Mouse (Mus musculus): ENCODE data around the gene Gm20388. TPM values are rescaled to one million over a fixed set of nuclear protein-coding genes. Genes with fewer than 3 reads are reported as not detected.
"Not testable (repeated sequence)": the region's sequence is repeated elsewhere in the genome, so short reads cannot be mapped to it uniquely, and the experiment has no call there.

Gm20388 gene
- polyA plus RNA-seq, 1 experiment from 2014 or later = not detected

DNA sequence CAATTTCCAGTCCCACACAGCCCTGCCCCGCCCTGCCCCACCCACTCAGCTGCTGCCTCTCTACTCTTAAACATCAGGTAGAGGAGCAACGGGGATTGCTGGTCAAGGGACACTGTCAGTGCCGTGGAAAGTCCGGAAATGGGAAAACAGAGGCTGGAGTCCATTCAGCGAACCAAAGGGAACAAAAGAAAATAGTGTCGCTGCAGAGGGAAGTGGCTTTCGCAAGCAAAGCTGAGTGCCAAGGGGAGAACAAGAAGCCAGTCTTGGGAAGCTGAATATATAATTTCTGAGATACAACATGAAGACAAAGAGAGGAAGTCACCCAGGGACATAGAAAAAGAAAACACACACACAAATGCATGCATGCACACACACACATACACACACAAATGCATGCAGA, 3278.2 kb downstream of the Gm20388 start:
- H3K4me3 ChIP-seq = no peak overlapping the region
- no peaks in the 10 kb centered on the region for H3K4me1 ChIP-seq
- H3K4me2 ChIP-seq (replicated peaks) = no peak overlapping the region
- H3K27me3 ChIP-seq = no peaks in the 10 kb centered on the region
- 71% methylated on average over 7 of the region's 7 CpGs for WGBS
- no peaks in the 10 kb centered on the region for H3K9me3 ChIP-seq
- no peaks in the 10 kb centered on the region for H3K36me3 ChIP-seq
- no peak for ATAC-seq (replicated peaks)
- no peak overlapping the region for H3K27ac ChIP-seq (replicated peaks)
- no peak overlapping the region for H3K9ac ChIP-seq (replicated peaks)

DNA sequence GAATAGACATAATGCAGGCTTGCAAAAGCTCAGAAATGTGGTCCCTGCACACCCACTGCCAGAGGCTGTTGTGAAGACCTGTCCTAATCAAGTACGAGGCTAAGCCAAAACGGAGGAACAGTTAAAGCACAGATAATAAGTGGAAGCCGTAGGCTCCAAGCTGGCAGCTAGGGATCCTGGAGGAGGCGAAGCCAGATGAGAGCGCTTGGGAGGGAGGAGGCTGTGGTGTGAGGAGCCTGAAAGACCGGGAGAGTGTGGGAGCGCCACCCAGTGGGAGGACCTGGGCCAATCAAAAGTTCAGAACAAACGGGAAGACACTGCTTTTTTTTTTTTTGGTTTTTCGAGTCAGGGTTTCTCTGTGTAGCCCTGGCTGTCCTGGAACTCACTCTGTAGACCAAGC, 3280.0 kb downstream of the Gm20388 start:
- Histone ChIP-seq H3K36me3 (no peaks in the 10 kb centered on the region), H3K4me1 (no peaks in the 10 kb centered on the region), H3K9me3 (no peaks in the 10 kb centered on the region), H3K4me3 (no peak overlapping the region), H3K4me2 (replicated peaks) (no peak overlapping the region), H3K9ac (replicated peaks) (no peak overlapping the region), H3K27ac (replicated peaks) (no peak overlapping the region), H3K27me3 (no peaks in the 10 kb centered on the region)
- no peak for ATAC-seq (replicated peaks)
- WGBS = 0% methylated on average over 9 of the region's 9 CpGs

DNA sequence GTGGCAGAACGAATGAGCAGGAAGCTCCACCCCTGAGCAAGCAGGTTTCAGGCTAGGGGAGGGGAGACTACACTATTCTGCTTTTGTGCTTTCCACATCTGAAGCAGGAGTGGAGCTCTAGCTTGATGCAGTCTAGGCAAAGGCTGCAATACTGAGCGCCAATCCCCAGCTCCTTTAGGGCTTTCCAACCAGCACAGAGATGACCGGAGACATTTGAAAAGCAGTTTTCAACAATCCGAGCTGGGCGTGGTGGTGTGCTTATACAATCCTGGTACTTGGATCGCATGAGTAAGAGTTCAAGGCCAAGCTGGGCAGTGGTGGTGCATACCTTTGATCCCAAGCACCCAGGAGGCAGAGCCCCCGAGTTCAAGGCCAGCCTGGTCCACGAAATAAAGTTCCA, 3281.3 kb downstream of the Gm20388 start:
- 61% methylated on average over 8 of the region's 8 CpGs for WGBS
- no peak overlapping the region for H3K27ac ChIP-seq (replicated peaks)
- no peak overlapping the region for H3K9ac ChIP-seq (replicated peaks)
- no peaks in the 10 kb centered on the region for H3K9me3 ChIP-seq
- no peaks in the 10 kb centered on the region for H3K4me1 ChIP-seq
- H3K4me2 ChIP-seq (replicated peaks) = no peak overlapping the region
- no peaks in the 10 kb centered on the region for H3K27me3 ChIP-seq
- no peak for ATAC-seq (replicated peaks)
- no peak overlapping the region for H3K4me3 ChIP-seq
- H3K36me3 ChIP-seq = no peaks in the 10 kb centered on the region

DNA sequence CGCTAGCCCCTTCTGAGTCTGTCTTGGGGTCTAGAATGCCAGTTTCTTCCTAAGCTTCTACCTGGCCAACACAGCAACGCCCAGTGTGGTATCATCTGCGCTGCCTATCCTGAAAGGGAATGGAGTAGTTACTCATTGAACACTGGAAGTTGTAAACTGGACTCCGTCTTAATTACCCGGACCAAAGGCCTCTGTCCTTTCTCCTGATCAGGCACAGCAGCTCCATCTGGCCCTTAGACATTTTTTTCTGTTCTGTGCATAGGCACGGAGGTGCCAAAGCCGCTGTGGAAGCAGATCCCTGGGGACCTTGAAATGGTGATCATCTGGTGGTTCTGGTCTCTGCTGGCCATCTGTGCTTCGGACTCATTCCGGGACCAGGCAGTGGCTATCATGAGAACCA, 3283.1 kb downstream of the Gm20388 start:
- ATAC-seq (replicated peaks) = no peak
- no peak overlapping the region for H3K4me2 ChIP-seq (replicated peaks)
- no peak overlapping the region for H3K27ac ChIP-seq (replicated peaks)
- H3K4me3 ChIP-seq = no peak overlapping the region
- WGBS = 93% methylated on average over 9 of the region's 9 CpGs
- H3K9me3 ChIP-seq = no peaks in the 10 kb centered on the region
- no peak overlapping the region for H3K9ac ChIP-seq (replicated peaks)
- H3K4me1 ChIP-seq = no peaks in the 10 kb centered on the region
- H3K27me3 ChIP-seq = no peaks in the 10 kb centered on the region
- no peaks in the 10 kb centered on the region for H3K36me3 ChIP-seq

DNA sequence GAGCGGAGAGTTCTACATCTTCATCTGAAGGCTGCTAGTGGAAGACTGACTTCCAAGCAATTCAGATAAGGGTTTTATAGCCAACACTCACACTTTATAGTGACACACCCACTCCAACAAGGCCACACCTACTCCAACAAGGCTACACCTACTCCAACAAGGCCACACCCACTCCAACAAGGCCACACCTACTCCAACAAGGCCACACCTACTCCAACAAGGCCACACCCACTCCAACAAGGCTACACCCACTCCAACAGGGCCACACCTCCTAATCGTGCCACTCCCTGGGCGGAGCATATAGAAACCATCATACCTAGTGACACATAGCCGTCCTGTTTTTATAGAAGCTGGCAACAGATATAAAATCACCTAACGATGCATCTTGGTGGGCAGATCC, 3286.4 kb downstream of the Gm20388 start:
- not testable (repeated sequence) for H3K4me1 ChIP-seq

DNA sequence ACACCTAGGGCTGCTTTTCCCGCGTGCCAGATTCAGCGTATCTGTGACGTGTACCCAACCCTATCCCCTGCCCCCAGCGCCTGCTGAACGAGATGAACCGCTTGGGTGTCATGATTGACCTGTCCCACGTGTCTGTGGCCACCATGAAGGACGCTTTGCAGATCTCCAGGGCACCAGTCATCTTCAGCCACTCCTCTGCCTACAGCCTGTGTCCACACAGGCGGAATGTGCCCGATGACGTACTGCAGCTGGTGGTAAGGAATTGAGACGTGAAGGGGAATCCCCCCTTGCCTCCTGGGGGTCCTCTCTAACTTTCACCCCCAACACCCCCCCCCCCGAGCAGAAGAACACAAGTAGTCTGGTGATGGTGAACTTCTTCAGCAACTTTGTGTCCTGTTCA, 3289.2 kb downstream of the Gm20388 start:
- WGBS = 72% methylated on average over 14 of the region's 14 CpGs

More for the DNA sequence above, 3286.4 kb downstream of the Gm20388 start:
- H3K27ac ChIP-seq (replicated peaks); H3K27me3 ChIP-seq; H3K36me3 ChIP-seq; H3K9me3 ChIP-seq; ATAC-seq (replicated peaks); H3K9ac ChIP-seq (replicated peaks); H3K4me2 ChIP-seq (replicated peaks); H3K4me3 ChIP-seq: not testable (repeated sequence)
- WGBS = 80% methylated on average over 5 of the region's 5 CpGs

DNA sequence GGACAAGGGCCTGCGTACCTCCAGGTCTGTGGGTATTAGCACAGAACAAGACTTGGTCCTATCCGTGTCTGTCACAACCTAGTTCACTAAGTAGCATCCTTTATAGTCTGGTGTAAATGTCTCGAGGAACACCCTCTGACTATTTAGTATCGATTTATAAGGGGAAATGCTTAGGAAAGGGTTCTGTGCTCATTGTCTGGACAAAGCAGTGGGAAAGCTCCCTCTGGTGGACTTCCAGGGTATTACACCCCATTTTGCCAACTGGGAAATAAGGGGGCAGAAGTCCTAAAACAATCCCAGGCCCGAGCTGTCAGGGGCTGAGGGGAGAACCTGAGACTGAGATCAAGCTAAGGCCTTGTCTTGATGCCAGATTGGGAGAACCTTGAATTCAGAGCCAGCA, 3291.6 kb downstream of the Gm20388 start:
- H3K27ac ChIP-seq (replicated peaks) = no peak overlapping the region
- H3K27me3 ChIP-seq = no peaks in the 10 kb centered on the region
- ATAC-seq (replicated peaks) = peak; percentile 64
- no peak overlapping the region for H3K4me3 ChIP-seq
- peaks cover 20% of the 10 kb centered on the region for H3K36me3 ChIP-seq
- no peaks in the 10 kb centered on the region for H3K4me1 ChIP-seq
- H3K9ac ChIP-seq (replicated peaks) = no peak overlapping the region
- H3K9me3 ChIP-seq = no peaks in the 10 kb centered on the region
- H3K4me2 ChIP-seq (replicated peaks) = no peak overlapping the region
- WGBS = 23% methylated on average over 5 of the region's 5 CpGs

More for the DNA sequence above, 3289.2 kb downstream of the Gm20388 start:
- Histone ChIP-seq H3K4me1 (no peaks in the 10 kb centered on the region), H3K9me3 (no peaks in the 10 kb centered on the region), H3K27ac (replicated peaks) (no peak overlapping the region), H3K4me2 (replicated peaks) (no peak overlapping the region), H3K36me3 (0 out of 2 replicates have a peak, but pooled peaks cover 4% of the 10 kb centered on the region), H3K27me3 (no peaks in the 10 kb centered on the region), H3K9ac (replicated peaks) (no peak overlapping the region), H3K4me3 (no peak overlapping the region)
- no peak for ATAC-seq (replicated peaks)

DNA sequence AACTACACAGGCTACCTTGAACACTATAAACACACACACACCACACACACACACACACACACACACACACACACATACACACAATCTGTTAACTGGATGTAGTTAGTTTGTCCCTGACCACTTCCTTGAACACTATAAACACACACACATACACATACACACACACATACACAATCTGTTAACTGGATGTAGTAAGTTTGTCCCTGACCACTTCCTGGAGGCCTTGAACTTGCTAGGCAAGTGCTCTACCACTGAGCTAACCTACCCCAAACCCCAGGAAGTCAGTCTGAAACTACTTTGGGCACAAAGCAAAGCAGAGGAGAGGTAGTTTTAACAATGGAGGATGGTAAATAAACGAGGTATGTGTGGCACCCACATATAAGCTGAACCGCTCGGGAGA, 3292.9 kb downstream of the Gm20388 start:
- no peak for ATAC-seq (replicated peaks)
- Histone ChIP-seq H3K36me3 (peaks cover 32% of the 10 kb centered on the region), H3K9me3 (no peaks in the 10 kb centered on the region), H3K27ac (replicated peaks) (no peak overlapping the region), H3K4me2 (replicated peaks) (no peak overlapping the region), H3K4me3 (no peak overlapping the region), H3K4me1 (no peaks in the 10 kb centered on the region), H3K27me3 (no peaks in the 10 kb centered on the region), H3K9ac (replicated peaks) (no peak overlapping the region)
- WGBS = 87% methylated on average over 3 of the region's 3 CpGs

DNA sequence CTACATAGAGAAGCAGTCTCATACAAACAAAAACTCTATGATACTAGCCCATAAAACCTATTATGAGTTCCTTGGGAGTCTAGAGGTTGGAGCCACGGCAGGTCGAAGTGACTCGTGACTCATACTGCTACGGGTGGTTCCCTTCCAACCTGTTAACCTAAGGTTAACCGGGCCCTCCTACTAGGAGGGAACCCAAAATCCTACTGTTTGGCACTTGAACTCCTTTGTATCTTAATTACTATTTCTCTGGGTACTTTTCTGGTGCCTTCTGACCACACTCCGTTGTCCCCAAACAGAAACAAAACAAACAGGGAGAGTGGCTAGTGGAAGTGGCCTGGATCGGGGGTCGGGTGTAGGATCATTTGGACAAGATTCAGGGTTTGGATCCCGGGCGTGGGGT, 3301.2 kb downstream of the Gm20388 start:
- peak overlapping the region; percentile 95 for H3K4me2 ChIP-seq (replicated peaks)
- H3K27ac ChIP-seq (replicated peaks) = no peak overlapping the region
- peaks cover 32% of the 10 kb centered on the region for H3K36me3 ChIP-seq
- H3K4me3 ChIP-seq = peak overlapping the region; percentile 89
- peaks cover 21% of the 10 kb centered on the region for H3K4me1 ChIP-seq
- H3K27me3 ChIP-seq = no peaks in the 10 kb centered on the region
- H3K9ac ChIP-seq (replicated peaks) = peak overlapping the region; percentile 94
- ATAC-seq (replicated peaks) = no peak
- 53% methylated on average over 10 of the region's 10 CpGs for WGBS
- H3K9me3 ChIP-seq = no peaks in the 10 kb centered on the region

DNA sequence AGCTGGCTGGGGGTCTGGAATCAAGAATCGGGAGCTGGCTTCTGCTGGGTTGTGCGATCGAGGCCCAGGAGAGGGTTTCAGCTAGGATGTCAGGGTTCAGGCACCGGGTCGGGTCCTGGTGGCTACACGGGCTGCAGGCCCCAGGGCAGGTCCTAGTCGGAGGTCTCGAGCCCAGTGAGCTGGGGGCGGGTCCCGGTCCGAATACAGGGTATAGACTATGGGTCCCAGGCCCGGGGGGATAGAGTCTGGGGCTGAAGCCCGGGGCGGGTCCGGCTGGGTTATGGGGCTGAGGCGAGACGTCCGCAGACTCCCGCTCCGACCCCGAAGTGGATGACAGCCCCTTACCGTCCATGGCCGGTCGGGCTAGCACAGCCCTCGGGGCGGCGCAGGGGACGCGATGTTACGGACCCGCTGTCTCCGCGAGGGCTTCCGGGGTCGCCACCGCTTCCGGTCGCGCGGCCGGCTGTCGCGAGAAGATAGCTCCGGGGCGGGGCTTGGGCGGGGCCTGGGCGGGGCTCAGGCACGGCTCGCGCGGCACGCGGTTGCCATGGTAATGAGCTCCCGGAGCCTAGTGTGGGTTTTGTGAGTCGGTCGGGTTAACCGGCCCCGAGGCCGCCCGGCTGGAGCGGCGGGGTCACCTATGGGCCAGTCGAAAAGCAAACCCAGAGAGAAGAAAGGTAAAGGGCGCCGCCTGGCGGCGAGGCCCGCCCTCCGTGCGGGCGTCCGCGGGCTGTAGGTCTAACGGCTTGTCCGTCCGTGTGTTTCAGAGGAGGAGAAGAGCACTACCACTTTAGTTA, 3301.9 kb downstream of the Gm20388 start, which contains the start of the genes Chmp1a and Spata33:
Gene Chmp1a (minus strand): TSS at position 443 of the 797 bp plus-strand sequence.
Gene Spata33 (plus strand): TSS at position 512 of the 797 bp plus-strand sequence.
- Histone ChIP-seq H3K4me3 (peak within 1 kb of the TSS; percentile 89), H3K9ac (replicated peaks) (peak within 1 kb of the TSS; percentile 94), H3K4me1 (peaks cover 21% of the 10 kb centered on the region), H3K36me3 (peaks cover 26% of the 10 kb centered on the region), H3K9me3 (no peaks in the 10 kb centered on the region), H3K27me3 (no peaks in the 10 kb centered on the region), H3K4me2 (replicated peaks) (peak within 1 kb of the TSS; percentile 95), H3K27ac (replicated peaks) (0 out of 2 replicates have a peak within 1 kb of the TSS, but pooled peaks have one; percentile 27)
- WGBS = 1% methylated on average over 76 of the region's 76 CpGs
- peak; percentile 94 for ATAC-seq (replicated peaks)

DNA sequence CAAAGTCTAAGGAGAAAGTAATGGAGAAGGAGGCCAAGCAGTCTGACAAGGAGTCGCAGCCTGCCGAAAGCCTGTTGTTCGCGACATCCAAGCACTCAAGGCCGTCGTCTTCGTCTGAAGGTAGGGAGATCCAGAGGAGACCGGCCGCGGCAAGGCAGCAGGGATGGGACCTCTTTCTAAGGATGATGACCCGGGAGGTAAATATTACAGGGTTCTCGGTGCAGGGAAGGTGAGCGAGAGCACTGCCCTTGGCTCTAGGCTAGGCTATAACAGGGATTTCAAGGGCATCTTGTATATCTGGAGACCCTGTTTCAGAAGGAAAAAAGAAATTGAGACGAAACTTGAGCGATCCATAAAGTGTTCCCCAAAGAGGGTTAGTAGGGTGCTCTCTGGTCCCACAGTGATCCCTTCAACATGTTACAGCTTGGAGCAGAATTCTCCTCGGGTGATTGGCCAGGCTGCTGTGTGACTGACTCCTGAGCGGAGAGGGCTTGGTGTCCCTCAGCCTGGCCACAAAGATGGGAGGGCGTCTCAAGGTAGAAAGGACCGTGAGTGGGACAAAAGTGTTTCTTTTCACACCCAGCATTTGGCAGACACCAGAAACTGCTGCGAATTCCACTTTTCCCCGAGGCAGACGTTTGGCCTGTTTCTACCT, 3302.6 kb downstream of the Gm20388 start:
- peak overlapping the region; percentile 94 for H3K9ac ChIP-seq (replicated peaks)
- H3K27me3 ChIP-seq = no peaks in the 10 kb centered on the region

DNA sequence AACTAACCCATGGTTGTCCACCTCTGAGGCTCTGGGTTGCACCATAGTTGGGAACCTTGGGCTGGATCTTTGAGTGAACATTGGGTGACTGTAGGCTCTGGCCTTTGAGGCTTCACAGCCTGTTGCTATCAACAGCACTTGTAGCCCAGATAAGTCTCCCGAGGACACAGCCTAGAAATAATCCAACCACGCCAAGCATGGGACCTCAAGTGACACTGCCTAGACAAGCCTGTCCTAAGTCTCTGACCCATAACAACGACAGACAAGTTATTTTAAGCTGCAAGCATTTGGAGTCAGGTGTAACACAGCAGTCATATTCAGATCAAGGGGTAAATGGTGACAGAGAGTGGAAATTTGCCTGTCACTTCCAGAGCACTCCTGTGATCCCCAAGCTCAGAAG, 3304.8 kb downstream of the Gm20388 start:
- WGBS = 80% methylated on average over 3 of the region's 3 CpGs
- ATAC-seq (replicated peaks) = no peak
- no peak overlapping the region for H3K9ac ChIP-seq (replicated peaks)
- no peaks in the 10 kb centered on the region for H3K9me3 ChIP-seq
- no peak overlapping the region for H3K4me3 ChIP-seq
- H3K36me3 ChIP-seq = no peaks in the 10 kb centered on the region
- peaks cover 21% of the 10 kb centered on the region for H3K4me1 ChIP-seq
- no peak overlapping the region for H3K27ac ChIP-seq (replicated peaks)
- no peaks in the 10 kb centered on the region for H3K27me3 ChIP-seq
- no peak overlapping the region for H3K4me2 ChIP-seq (replicated peaks)

More for the DNA sequence above, 3302.6 kb downstream of the Gm20388 start:
- no peaks in the 10 kb centered on the region for H3K9me3 ChIP-seq
- peak overlapping the region; percentile 89 for H3K4me3 ChIP-seq
- peak overlapping the region; percentile 95 for H3K4me2 ChIP-seq (replicated peaks)
- 20% methylated on average over 22 of the region's 22 CpGs for WGBS
- H3K36me3 ChIP-seq = peaks cover 19% of the 10 kb centered on the region
- H3K27ac ChIP-seq (replicated peaks) = no peak overlapping the region
- H3K4me1 ChIP-seq = peaks cover 21% of the 10 kb centered on the region
- no peak; the same call in 1 of the 2 replicates for ATAC-seq (replicated peaks)

Measured in forebrain, embryonic 15.5 days (tissue).